Mouse (Mus musculus) urinary bladder, postnatal 25 days (tissue): Measurements from ENCODE around the gene Zp2.

Experiments used
- DNase-seq: peaks from one replicate; pipeline ENCODE4 v3.0.0; 2022; ENCODE audit warnings: low spot score

Zp2 gene

DNA sequence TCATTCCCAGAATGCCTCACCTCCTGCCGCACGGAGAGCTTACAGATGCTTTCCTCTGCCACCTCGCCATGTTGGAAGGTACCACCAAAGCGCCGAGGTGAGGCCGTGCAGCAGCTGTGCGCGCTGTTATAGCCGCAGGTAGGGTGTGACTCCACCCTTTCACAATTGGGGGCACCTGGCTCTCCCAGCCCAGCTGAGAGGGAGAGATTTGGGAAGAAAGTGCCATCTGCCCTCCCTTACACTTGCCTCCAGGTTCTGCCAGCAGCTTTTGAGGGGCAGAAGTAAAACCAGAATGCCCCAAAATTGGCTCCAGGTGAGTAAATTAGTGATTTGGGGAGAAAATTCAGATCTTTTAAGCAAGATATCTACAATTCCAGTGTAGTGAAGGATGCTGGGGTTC lies at the start of gene Zp2:
Gene Zp2 (minus strand): TSS at position 101 of the 400 bp plus-strand sequence.
- no peak for DNase-seq

DNA sequence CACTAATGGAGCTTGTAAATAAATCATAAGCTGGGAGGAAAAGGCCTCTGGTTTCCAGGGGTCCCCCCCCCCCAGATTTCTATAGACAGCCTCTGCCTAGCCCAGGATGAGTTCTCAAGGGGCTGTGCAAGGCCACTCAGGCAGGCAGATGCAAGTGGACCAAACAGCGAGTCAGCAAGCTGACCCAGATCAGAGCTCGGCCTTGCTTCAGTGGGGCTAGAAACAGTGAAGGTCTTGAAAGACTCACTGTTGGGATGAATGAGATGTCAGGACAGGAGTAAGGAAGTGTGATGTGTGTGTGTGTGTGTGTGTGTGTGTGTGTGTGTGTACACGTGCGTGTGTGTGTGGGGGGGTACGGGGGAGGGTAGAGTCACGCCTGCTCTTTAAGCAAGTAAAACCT lies 47.7 kb upstream of the Zp2 start:
- DNase-seq, result no peak

DNA sequence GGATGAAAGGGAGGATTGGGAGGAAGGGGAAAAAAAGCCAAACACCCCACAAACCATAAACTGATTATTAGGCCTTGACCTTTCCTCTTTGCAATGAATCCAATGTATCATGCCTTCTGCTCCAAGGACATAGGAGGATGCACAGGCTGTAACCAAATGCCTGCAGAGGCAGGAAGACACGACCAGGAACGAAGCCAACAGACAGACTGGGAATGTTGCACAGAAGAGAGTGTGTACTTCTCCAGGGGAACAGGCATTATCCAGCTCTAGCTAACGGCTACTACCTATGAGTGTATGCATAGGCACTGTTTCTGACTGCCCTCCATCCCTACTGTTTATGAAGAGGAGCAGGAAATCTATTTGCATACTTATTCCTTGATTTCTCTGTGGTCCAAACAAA lies 47.1 kb upstream of the Zp2 start:
- DNase-seq, result no peak

DNA sequence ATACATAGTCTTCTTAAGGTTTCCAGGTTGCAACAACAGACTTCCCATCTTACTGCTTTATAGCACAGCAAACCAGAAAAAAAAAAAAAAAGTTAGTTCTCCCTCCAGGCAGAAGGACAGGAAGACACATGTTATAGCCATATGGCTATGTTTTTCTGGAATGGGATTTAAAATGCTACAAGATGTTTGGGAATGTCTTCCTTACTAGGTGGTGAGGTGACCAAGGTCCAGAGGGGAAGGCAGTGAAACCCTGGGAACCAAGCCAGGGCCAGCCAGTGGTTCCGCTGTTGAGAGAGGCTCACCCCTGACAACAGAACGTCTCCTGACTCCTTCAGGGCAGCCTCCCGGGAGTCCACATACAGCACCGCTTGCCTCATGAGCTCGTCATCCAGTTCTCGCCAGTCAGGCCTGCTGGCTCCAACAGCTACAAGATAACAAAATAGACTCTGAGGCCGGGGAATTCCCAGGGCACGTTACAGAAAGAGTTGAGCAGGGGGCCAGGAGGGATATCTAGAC lies 45.1 kb upstream of the Zp2 start:
- no peak for DNase-seq

GRCm38 (mm10) chr7:120189369-120190149 lies 44.5 kb upstream of the Zp2 start:
- no peak for DNase-seq

DNA sequence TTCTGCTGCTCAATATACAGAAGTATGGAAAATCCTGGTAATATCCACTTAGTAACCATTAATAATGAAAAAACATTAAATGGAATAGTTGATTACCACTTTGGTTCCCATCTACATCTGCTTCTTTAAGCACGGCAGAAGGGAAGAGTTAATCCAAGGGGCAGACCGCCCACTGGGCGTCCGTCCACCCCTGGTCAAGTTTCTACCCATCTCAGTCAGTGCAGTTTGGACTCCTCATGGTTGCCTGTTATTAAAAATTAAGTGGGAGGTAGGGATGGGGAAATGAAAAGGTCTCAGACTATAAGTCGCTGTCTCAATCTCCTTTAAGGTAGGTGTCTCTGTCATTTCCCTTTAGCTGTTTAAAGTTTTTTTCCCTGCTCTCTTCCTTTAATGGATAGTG lies 43.9 kb upstream of the Zp2 start:
- DNase-seq, result no peak

GRCm38 (mm10) chr7:120182891-120183290 lies 37.8 kb upstream of the Zp2 start:
- DNase-seq, result no peak

DNA sequence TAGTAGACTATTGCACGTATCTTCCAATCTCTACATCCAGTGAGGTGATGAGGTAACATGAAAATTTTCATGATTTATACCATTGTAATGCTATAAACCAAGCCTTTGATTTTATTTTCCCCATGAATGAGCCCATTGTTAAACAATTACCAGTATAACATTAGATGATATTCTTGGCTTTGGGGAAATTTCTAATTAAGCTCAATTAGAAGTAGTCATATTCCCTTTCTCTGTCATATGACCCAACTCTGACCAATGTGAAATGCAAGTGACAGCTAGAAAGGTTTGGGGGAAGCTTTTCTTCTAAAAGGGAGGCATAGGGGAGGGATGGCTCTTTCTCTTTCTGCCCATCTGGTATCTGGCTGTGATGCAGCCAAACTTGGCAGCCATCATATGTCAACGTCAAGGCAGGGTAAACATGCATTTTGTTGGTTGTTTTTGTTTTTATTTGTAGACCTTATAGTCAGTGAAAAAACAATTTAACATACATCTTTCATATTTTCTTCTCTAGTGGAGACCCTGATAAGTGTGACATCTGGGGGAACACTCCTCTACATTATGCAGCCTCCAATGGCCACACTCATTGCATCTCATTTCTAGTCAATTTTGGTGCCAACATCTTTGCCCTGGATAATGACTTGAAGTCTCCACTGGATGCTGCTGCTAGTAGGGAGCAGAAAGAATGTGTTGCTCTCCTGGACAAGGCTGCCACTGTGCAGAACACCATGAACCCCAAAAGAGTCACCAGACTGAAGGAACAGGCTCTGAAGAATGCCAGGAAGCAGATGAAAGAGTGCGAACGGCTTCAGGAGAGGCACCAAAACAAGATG lies 36.5 kb upstream of the Zp2 start:
- no peak for DNase-seq

- DNase-seq, result no peak
Observed at GRCm38 (mm10) chr7:120180547-120180946, 35.5 kb upstream of the Zp2 start.

DNA sequence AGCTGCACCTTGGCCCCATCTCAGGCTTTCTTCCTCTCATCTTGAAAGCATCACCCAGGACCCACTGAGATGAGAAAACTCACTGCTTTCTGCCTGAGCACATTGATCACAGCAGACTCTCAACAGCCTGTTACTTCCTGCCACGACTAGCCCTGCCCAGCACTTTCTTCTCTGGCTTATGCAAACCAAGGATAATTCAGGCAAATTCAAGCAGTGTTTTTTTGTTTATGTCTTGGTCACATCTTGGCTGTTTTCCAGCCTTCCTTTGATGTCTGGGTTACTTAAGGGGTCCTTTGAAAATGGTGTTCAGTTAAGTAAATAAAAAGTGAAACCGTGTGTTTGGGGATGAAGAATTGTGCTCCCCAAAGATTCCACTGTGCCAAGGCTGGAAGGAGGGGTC lies 33.8 kb upstream of the Zp2 start:
- DNase-seq, result no peak

DNA sequence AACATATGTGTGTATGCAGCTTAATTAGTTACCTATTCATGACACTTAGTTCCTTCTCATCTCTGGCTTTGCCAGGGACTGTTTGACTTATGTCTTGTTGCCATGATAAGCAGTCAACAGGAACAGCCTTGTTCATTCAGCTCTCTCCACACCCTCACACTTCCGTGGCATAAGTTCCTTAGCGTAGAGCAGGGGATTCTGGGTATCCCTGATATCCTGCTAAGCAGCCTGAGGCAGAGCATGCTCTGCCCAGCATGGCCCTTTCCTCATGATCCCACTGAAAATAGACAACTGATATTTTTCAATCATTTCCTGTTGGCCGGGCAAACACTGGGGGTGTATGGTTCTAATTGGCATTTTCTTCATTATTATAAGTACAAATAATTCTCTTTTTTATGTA lies 32.5 kb upstream of the Zp2 start:
- DNase-seq, result no peak

- no peak for DNase-seq
Observed at GRCm38 (mm10) chr7:120174723-120175504, 29.8 kb upstream of the Zp2 start.

- DNase-seq, result no peak
Observed at GRCm38 (mm10) chr7:120173603-120174244, 28.6 kb upstream of the Zp2 start, which contains the start of gene Anks4b. TSS of gene Anks4b (plus strand) at chr7:120173858.

DNA sequence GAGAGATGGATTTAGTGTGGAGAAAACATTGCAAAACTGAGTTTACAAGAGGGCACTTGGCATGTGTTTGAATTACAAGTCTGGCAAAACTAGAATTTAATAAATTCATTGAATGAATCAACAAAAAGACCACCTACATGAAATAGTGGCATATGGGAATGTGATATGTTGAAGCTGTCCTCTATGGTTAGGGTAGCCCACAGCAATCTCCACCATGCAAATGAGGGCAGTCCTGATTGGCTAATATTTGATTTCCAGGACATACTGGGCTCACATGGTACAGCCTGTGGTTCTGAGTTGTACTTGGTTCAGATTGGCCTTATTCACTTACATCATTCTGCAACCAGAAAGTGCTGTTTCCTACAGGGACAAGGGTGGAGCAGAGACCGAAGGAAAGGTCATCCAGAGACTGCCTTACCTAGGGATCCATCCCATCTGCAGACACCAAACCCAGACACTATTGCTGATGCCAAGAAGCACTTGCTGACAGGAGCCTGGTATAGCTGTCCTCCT lies 27.2 kb upstream of the Zp2 start:
- DNase-seq, result no peak

- DNase-seq, result no peak
Observed at GRCm38 (mm10) chr7:120163581-120164251, 18.6 kb upstream of the Zp2 start.

- no peak for DNase-seq
Observed at GRCm38 (mm10) chr7:120158121-120158613, 13.1 kb upstream of the Zp2 start.

- no peak for DNase-seq
Observed at GRCm38 (mm10) chr7:120157575-120158061, 12.5 kb upstream of the Zp2 start.

- DNase-seq, result no peak
Observed at GRCm38 (mm10) chr7:120156841-120157409, 11.8 kb upstream of the Zp2 start.

GRCm38 (mm10) chr7:120150898-120151297 lies 5.8 kb upstream of the Zp2 start:
- no peak for DNase-seq

- no peak for DNase-seq
Observed at GRCm38 (mm10) chr7:120150257-120150656, 5.2 kb upstream of the Zp2 start.
